20 mouse cellular contexts compared by ENCODE assay signal in genomic region chr14:105435343-105435742, GRCm38 (mm10).
A peak's percentile ranks its signal among the peaks of the same experiment; 100 is the strongest.
DNase-seq lines count a peak whose midpoint lies in the region; ATAC-seq and TF ChIP-seq lines count a peak whose summit lies in the region.
"Had no signal": no experiment of that assay in that cellular context is flagged by ENCODE, and none has a peak within 500 bp of the region (broad histone marks: within the 10 kb centered on the region; RNA-seq: fewer than 3 reads in every experiment).

No protein-coding gene starts in this region.

- 71% methylated on average over 6 of the region's 6 CpGs for WGBS in kidney, embryonic 15.5 days

- H3K79me2 ChIP-seq in MEL (ENCODE audit: control insufficient read depth, insufficient read depth, low read length, poor library complexity) = no peaks in the 10 kb centered on the region

- H3K4me2 ChIP-seq in kidney, embryonic 15.5 days = no peak overlapping the region
- H3K4me2 ChIP-seq: embryonic facial prominence, embryonic 13.5 days; liver, embryonic 15.5 days; midbrain, embryonic 12.5 days had no signal

- TF ChIP-seq RAD21 in MEL (IDR thresholded peaks at IDR 0.05; ENCODE audit: low read depth, low read length) = no peak

- H3K4me1 ChIP-seq in kidney, embryonic 15.5 days = no peaks in the 10 kb centered on the region
- H3K4me1 ChIP-seq in MEL (ENCODE audit: control insufficient read depth in 1 of 2, insufficient read depth in 2 of 2, low read length in 2 of 2) = peaks cover 0 to 6% of the 10 kb centered on the region in 2 experiments; a peak in 2 of 4 replicates

- no peaks in the 10 kb centered on the region for H3K27me3 ChIP-seq in kidney, embryonic 15.5 days
- H3K27me3 ChIP-seq in MEL (ENCODE audit: control insufficient read depth in 1 of 2, insufficient read depth in 2 of 2, low read length in 2 of 2) = no peaks in the 10 kb centered on the region
- H3K27me3 ChIP-seq: embryonic facial prominence, embryonic 13.5 days; liver, embryonic 15.5 days; midbrain, embryonic 12.5 days had no signal

- no peaks in the 10 kb centered on the region for H3K36me3 ChIP-seq in kidney, embryonic 15.5 days
- peaks cover 0 to 3% of the 10 kb centered on the region in 2 experiments; a peak in 1 of 4 replicates for H3K36me3 ChIP-seq in MEL (ENCODE audit: control insufficient read depth in 1 of 2, insufficient read depth in 2 of 2, low read length in 2 of 2)
- H3K36me3 ChIP-seq: embryonic facial prominence, embryonic 13.5 days; forebrain, embryonic 10.5 days; limb, embryonic 10.5 days; liver, embryonic 15.5 days; midbrain, embryonic 12.5 days had no signal

- DNase-seq in adrenal gland, adult 8-10 months = peak; percentile 3
- DNase-seq in adrenal gland, postnatal 25 days = no peak
- peak; percentile 18 to 29 for DNase-seq in kidney, adult 8-10 months
- peak; percentile 27 for DNase-seq in MEL (ENCODE audit: low read depth, low spot score)
- peak; percentile 15 for DNase-seq in lung, postnatal 10 days
- DNase-seq in ovary, postnatal 10 days (ENCODE audit: low spot score) = no peak
- DNase-seq: cerebellum, adult 11 months; cerebellum, postnatal 36 days; gastrocnemius, postnatal 36 days; layer of hippocampus, postnatal 36 days; right cerebral cortex, adult 18-20 months; thymus, postnatal 4 days had no signal

- no peak for ATAC-seq in kidney, embryonic 15.5 days (replicated peaks; ENCODE audit: low FRiP score)
- ATAC-seq in erythroblast, adult 5-6 weeks (replicated peaks; ENCODE audit: low FRiP score, poor library complexity, severe bottlenecking) = no peak

- no peak for TF ChIP-seq POLR2A in MEL (IDR thresholded peaks at IDR 0.05; ENCODE audit: control insufficient read depth in 1 of 2, insufficient read depth in 1 of 2, low read depth in 1 of 2, low read length in 2 of 2, poor library complexity in 1 of 2)

- H3K27ac ChIP-seq in kidney, embryonic 15.5 days = no peak overlapping the region
- H3K27ac ChIP-seq in MEL (ENCODE audit: control insufficient read depth, low read depth, low read length) = no peak overlapping the region
- H3K27ac ChIP-seq: embryonic facial prominence, embryonic 13.5 days; forebrain, embryonic 10.5 days; limb, embryonic 10.5 days; liver, embryonic 15.5 days; midbrain, embryonic 12.5 days had no signal

- 0 out of 4 replicates have a peak, but pooled peaks of 1 of the 2 experiments have one; percentile 15 for TF ChIP-seq EP300 in MEL (IDR thresholded peaks at IDR 0.05; ENCODE audit: low read depth in 1 of 2, low read length in 2 of 2)

- H3K9ac ChIP-seq in kidney, embryonic 15.5 days = no peak overlapping the region
- H3K9ac ChIP-seq in MEL (ENCODE audit: control insufficient read depth, low read depth, low read length, poor library complexity, severe bottlenecking) = no peak overlapping the region
- H3K9ac ChIP-seq: embryonic facial prominence, embryonic 13.5 days; liver, embryonic 15.5 days; midbrain, embryonic 12.5 days had no signal

- H3K9me3 ChIP-seq in kidney, embryonic 15.5 days (replicated peaks) = no peaks in the 10 kb centered on the region
- H3K9me3 ChIP-seq in MEL (replicated peaks; ENCODE audit: insufficient read depth, low read length) = no peaks in the 10 kb centered on the region
- H3K9me3 ChIP-seq: embryonic facial prominence, embryonic 13.5 days; forebrain, embryonic 10.5 days; limb, embryonic 10.5 days; liver, embryonic 15.5 days; midbrain, embryonic 12.5 days had no signal

- no peak for TF ChIP-seq CTCF in MEL (IDR thresholded peaks at IDR 0.05 in 2 of 3, conservative IDR thresholded peaks at IDR 0.05 in 1 of 3; ENCODE audit: control insufficient read depth in 1 of 3, insufficient read depth in 1 of 3, low read depth in 2 of 3, low read length in 3 of 3, poor library complexity in 1 of 3, severe bottlenecking in 1 of 3)

- no peak overlapping the region for H3K4me3 ChIP-seq in kidney, embryonic 15.5 days (replicated peaks)
- H3K4me3 ChIP-seq in MEL (ENCODE audit: control insufficient read depth in 1 of 2, insufficient read depth in 1 of 2, low read depth in 2 of 2, low read length in 2 of 2) = no peak overlapping the region
- H3K4me3 ChIP-seq: embryonic facial prominence, embryonic 13.5 days; forebrain, embryonic 10.5 days; limb, embryonic 10.5 days; liver, embryonic 15.5 days; midbrain, embryonic 12.5 days; myocyte had no signal

TF ChIP-seq in MEL, 35 proteins besides CTCF, POLR2A, EP300 and RAD21:
- TF ChIP-seq MAX (IDR thresholded peaks at IDR 0.05; ENCODE audit: low read length) (no peak), ZMIZ1 (IDR thresholded peaks at IDR 0.05; ENCODE audit: low read depth, low read length) (no peak), MYC (IDR thresholded peaks at IDR 0.05; ENCODE audit: low read depth, low read length) (no peak), MAZ (IDR thresholded peaks at IDR 0.05; ENCODE audit: low read depth, low read length) (no peak), POLR2AphosphoS5 (IDR thresholded peaks at IDR 0.05; ENCODE audit: borderline replicate concordance, low read depth, low read length) (no peak), USF1 (IDR thresholded peaks at IDR 0.05; ENCODE audit: low read depth, low read length) (no peak), KAT2A (conservative IDR thresholded peaks at IDR 0.05; ENCODE audit: low read depth, low read length) (no peak), ZNF384 (IDR thresholded peaks at IDR 0.05; ENCODE audit: low read depth, low read length) (no peak), NRF1 (IDR thresholded peaks at IDR 0.05; ENCODE audit: insufficient read depth, low read depth, low read length, poor library complexity, severe bottlenecking) (no peak), RCOR1 (IDR thresholded peaks at IDR 0.05; ENCODE audit: low read depth, low read length) (no peak), ETS1 (IDR thresholded peaks at IDR 0.05; ENCODE audit: low read depth, low read length) (no peak), USF2 (IDR thresholded peaks at IDR 0.05; ENCODE audit: borderline replicate concordance in 1 of 2, insufficient read depth in 1 of 2, low read depth in 1 of 2, low read length in 2 of 2) (no peak), MEF2A (IDR thresholded peaks at IDR 0.05; ENCODE audit: extremely low read depth, insufficient replicate concordance, low read depth, low read length, poor library complexity, severe bottlenecking) (no peak), POLR2AphosphoS2 (IDR thresholded peaks at IDR 0.05; ENCODE audit: low read length) (no peak), ZKSCAN1 (IDR thresholded peaks at IDR 0.05; ENCODE audit: low read depth, low read length) (no peak), MYB (IDR thresholded peaks at IDR 0.05; ENCODE audit: low read depth, low read length) (no peak), SIN3A (IDR thresholded peaks at IDR 0.05; ENCODE audit: low read length) (no peak), TBP (IDR thresholded peaks at IDR 0.05; ENCODE audit: low read depth, low read length) (no peak), TAL1 (IDR thresholded peaks at IDR 0.05; ENCODE audit: low read length) (no peak)

Comparison
In these comparisons a context has a peak if more than half of its experiments do, and no peak if none do; other contexts are left out.
1. DNase-seq: peak in adrenal gland, adult 8-10 months (single experiment), kidney, adult 8-10 months (2 of 2), MEL (single experiment) and lung, postnatal 10 days (single experiment); none in adrenal gland, postnatal 25 days (single experiment) and ovary, postnatal 10 days (single experiment).